Mouse (Mus musculus) cerebellum, adult 8-10 months (tissue): ENCODE measurements around the gene Zscan2.
"Not testable (repeated sequence)": the region's sequence is repeated elsewhere in the genome, so short reads cannot be mapped to it uniquely, and the experiment has no call there.

Source experiments
- DNase-seq: peaks from one replicate; pipeline ENCODE4 v3.0.0; 2022

Zscan2 gene

GRCm38 (mm10) chr7:80860729-80861274 is at the start of gene Zscan2:
Zscan2 (plus strand) TSS chr7:80860920.
- peak; percentile 88 for DNase-seq

- no peak for DNase-seq
Observed at GRCm38 (mm10) chr7:80813397-80813796, 47.3 kb upstream of the Zscan2 start.

GRCm38 (mm10) chr7:80816641-80817040 is 44.1 kb upstream of the Zscan2 start:
- DNase-seq: no peak

- DNase-seq: no peak
Observed at GRCm38 (mm10) chr7:80820838-80821237, 39.9 kb upstream of the Zscan2 start.

- no peak for DNase-seq
Observed at GRCm38 (mm10) chr7:80823267-80823666, 37.5 kb upstream of the Zscan2 start.

GRCm38 (mm10) chr7:80823875-80824682 is 36.6 kb upstream of the Zscan2 start:
- no peak for DNase-seq

GRCm38 (mm10) chr7:80825843-80826403 is 34.8 kb upstream of the Zscan2 start, which contains the start of gene Iqgap1:
Iqgap1 (minus strand) TSS chr7:80825974.
- no peak for DNase-seq

GRCm38 (mm10) chr7:80828146-80828860 is 32.4 kb upstream of the Zscan2 start:
- no peak for DNase-seq

GRCm38 (mm10) chr7:80830193-80830803 is 30.4 kb upstream of the Zscan2 start:
- DNase-seq: no peak

GRCm38 (mm10) chr7:80832191-80832590 is 28.5 kb upstream of the Zscan2 start:
- no peak for DNase-seq

- not testable (repeated sequence) for DNase-seq
Observed at GRCm38 (mm10) chr7:80832996-80833650, 27.6 kb upstream of the Zscan2 start.

GRCm38 (mm10) chr7:80833651-80834532 is 26.8 kb upstream of the Zscan2 start:
- no peak for DNase-seq

- DNase-seq: no peak
Observed at GRCm38 (mm10) chr7:80835984-80836652, 24.6 kb upstream of the Zscan2 start.

- no peak for DNase-seq
Observed at GRCm38 (mm10) chr7:80837736-80838135, 23.0 kb upstream of the Zscan2 start.

- no peak for DNase-seq
Observed at GRCm38 (mm10) chr7:80838247-80838646, 22.5 kb upstream of the Zscan2 start.

GRCm38 (mm10) chr7:80839755-80840154 is 21.0 kb upstream of the Zscan2 start:
- DNase-seq: no peak

GRCm38 (mm10) chr7:80840241-80840640 is 20.5 kb upstream of the Zscan2 start:
- no peak for DNase-seq

- DNase-seq: no peak
Observed at GRCm38 (mm10) chr7:80840937-80841336, 19.8 kb upstream of the Zscan2 start.

- no peak for DNase-seq
Observed at GRCm38 (mm10) chr7:80842132-80842531, 18.6 kb upstream of the Zscan2 start.

- no peak for DNase-seq
Observed at GRCm38 (mm10) chr7:80843176-80843575, 17.5 kb upstream of the Zscan2 start.
